8 mouse cellular contexts compared by ENCODE assay signal in genomic region chr10:81423476-81424245, GRCm38 (mm10). TPM values are rescaled to one million over a fixed set of nuclear protein-coding genes. Genes with fewer than 3 reads are reported as not detected.
DNase-seq lines count a peak whose midpoint lies in the region; ATAC-seq and TF ChIP-seq lines count a peak whose summit lies in the region.

No protein-coding gene starts in this region.

- H3K27ac ChIP-seq in forebrain, embryonic 12.5 days = 0 out of 2 replicates have a peak overlapping the region, but pooled peaks have one; percentile 13
- H3K27ac ChIP-seq in forebrain, embryonic 10.5 days = no peak overlapping the region
- peak overlapping the region; percentile 78 for H3K27ac ChIP-seq in heart, embryonic 13.5 days (replicated peaks)
- peak overlapping the region; percentile 69; the same call in 1 of the 2 replicates for H3K27ac ChIP-seq in kidney, embryonic 14.5 days (ENCODE audit: low read depth, low read length)
- 0 out of 2 replicates have a peak overlapping the region, but pooled peaks have one; percentile 70 for H3K27ac ChIP-seq in stomach, postnatal 0 days (replicated peaks)

- H3K27me3 ChIP-seq in forebrain, embryonic 12.5 days = peaks cover 68% of the 10 kb centered on the region
- peaks cover 96% of the 10 kb centered on the region for H3K27me3 ChIP-seq in forebrain, embryonic 10.5 days (ENCODE audit: poor library complexity, severe bottlenecking)
- peaks cover 13% of the 10 kb centered on the region; the same call in 1 of the 2 replicates for H3K27me3 ChIP-seq in heart, embryonic 13.5 days (replicated peaks)
- no peaks in the 10 kb centered on the region for H3K27me3 ChIP-seq in kidney, embryonic 14.5 days (ENCODE audit: control insufficient read depth, insufficient read depth, low read length)
- H3K27me3 ChIP-seq in stomach, postnatal 0 days (ENCODE audit: control insufficient read depth, insufficient read depth, low read length) = no peaks in the 10 kb centered on the region

- H3K4me2 ChIP-seq in forebrain, embryonic 12.5 days = no peak overlapping the region
- peak overlapping the region; percentile 94 for H3K4me2 ChIP-seq in heart, embryonic 13.5 days
- H3K4me2 ChIP-seq in kidney, embryonic 14.5 days (replicated peaks; ENCODE audit: low read depth, low read length) = peak overlapping the region; percentile 63
- peak overlapping the region; percentile 77 for H3K4me2 ChIP-seq in stomach, postnatal 0 days (replicated peaks; ENCODE audit: low read depth)

- no peak for TF ChIP-seq EP300 in stomach, postnatal 0 days (optimal IDR thresholded peaks at IDR 0.05)

- no peak for TF ChIP-seq CTCF in stomach, postnatal 0 days (IDR thresholded peaks at IDR 0.05; ENCODE audit: low read depth)

- DNase-seq in forebrain, embryonic 10.5 days (ENCODE audit: extremely low spot score, low spot score) = no peak
- peak; percentile 2 for DNase-seq in right cerebral cortex, postnatal 4 days
- no peak for DNase-seq in right cerebral cortex, postnatal 14 days
- DNase-seq in stomach, postnatal 0 days (ENCODE audit: low spot score) = peak; percentile 11
- no peak for DNase-seq in urinary bladder, postnatal 4 days (ENCODE audit: low spot score in 2 of 2)

- no peaks in the 10 kb centered on the region for H3K9me3 ChIP-seq in forebrain, embryonic 12.5 days
- no peaks in the 10 kb centered on the region for H3K9me3 ChIP-seq in forebrain, embryonic 10.5 days
- no peaks in the 10 kb centered on the region for H3K9me3 ChIP-seq in heart, embryonic 13.5 days
- H3K9me3 ChIP-seq in kidney, embryonic 14.5 days (ENCODE audit: control insufficient read depth, low read length) = no peaks in the 10 kb centered on the region
- H3K9me3 ChIP-seq in stomach, postnatal 0 days (ENCODE audit: control insufficient read depth, low read length) = no peaks in the 10 kb centered on the region

- no peak overlapping the region for H3K9ac ChIP-seq in forebrain, embryonic 12.5 days
- H3K9ac ChIP-seq in heart, embryonic 13.5 days = peak overlapping the region; percentile 95
- peak overlapping the region; percentile 79; the same call in 1 of the 2 replicates for H3K9ac ChIP-seq in kidney, embryonic 14.5 days (ENCODE audit: low read depth, low read length)
- no peak overlapping the region for H3K9ac ChIP-seq in stomach, postnatal 0 days (ENCODE audit: low read length)

- 66% methylated on average over 4 of the region's 4 CpGs for WGBS in forebrain, embryonic 12.5 days
- 67% methylated on average over 4 of the region's 4 CpGs for WGBS in forebrain, embryonic 10.5 days
- 72% methylated on average over 4 of the region's 4 CpGs for WGBS in heart, embryonic 13.5 days
- WGBS in kidney, embryonic 14.5 days = 62% methylated on average over 4 of the region's 4 CpGs
- 74% methylated on average over 4 of the region's 4 CpGs for WGBS in stomach, postnatal 0 days

- no peak overlapping the region for H3K4me3 ChIP-seq in forebrain, embryonic 12.5 days (replicated peaks)
- no peak overlapping the region for H3K4me3 ChIP-seq in forebrain, embryonic 10.5 days
- H3K4me3 ChIP-seq in heart, embryonic 13.5 days = no peak overlapping the region
- H3K4me3 ChIP-seq in kidney, embryonic 14.5 days (ENCODE audit: low read length) = peak overlapping the region; percentile 71; the same call in 1 of the 2 replicates
- H3K4me3 ChIP-seq in stomach, postnatal 0 days (ENCODE audit: low read depth, low read length) = no peak overlapping the region

- peaks cover 35% of the 10 kb centered on the region for H3K4me1 ChIP-seq in forebrain, embryonic 12.5 days
- peaks cover 48% of the 10 kb centered on the region for H3K4me1 ChIP-seq in forebrain, embryonic 10.5 days
- peaks cover 53% of the 10 kb centered on the region for H3K4me1 ChIP-seq in heart, embryonic 13.5 days
- peaks cover 23% of the 10 kb centered on the region for H3K4me1 ChIP-seq in kidney, embryonic 14.5 days (ENCODE audit: control insufficient read depth, insufficient read depth, low read length)
- peaks cover 8% of the 10 kb centered on the region; the same call in 1 of the 2 replicates for H3K4me1 ChIP-seq in stomach, postnatal 0 days (replicated peaks; ENCODE audit: control insufficient read depth, insufficient read depth)

- ATAC-seq in forebrain, embryonic 12.5 days (ENCODE audit: low FRiP score) = no peak
- ATAC-seq in heart, embryonic 13.5 days (ENCODE audit: extremely low read depth, insufficient number of reproducible peaks, low FRiP score, low TSS enrichment) = no peak
- ATAC-seq in kidney, embryonic 14.5 days (ENCODE audit: low FRiP score, low TSS enrichment) = no peak
- no peak for ATAC-seq in stomach, postnatal 0 days (ENCODE audit: low FRiP score, low TSS enrichment)

- 0 out of 2 replicates have a peak, but pooled peaks cover 6% of the 10 kb centered on the region for H3K36me3 ChIP-seq in forebrain, embryonic 12.5 days (replicated peaks)
- H3K36me3 ChIP-seq in forebrain, embryonic 10.5 days (replicated peaks) = no peaks in the 10 kb centered on the region
- H3K36me3 ChIP-seq in heart, embryonic 13.5 days = peaks cover 18% of the 10 kb centered on the region
- H3K36me3 ChIP-seq in kidney, embryonic 14.5 days (ENCODE audit: control insufficient read depth, insufficient read depth, low read length) = peaks cover 9% of the 10 kb centered on the region; the same call in 1 of the 2 replicates
- H3K36me3 ChIP-seq in stomach, postnatal 0 days (ENCODE audit: control insufficient read depth, insufficient read depth, low read length) = 0 out of 2 replicates have a peak, but pooled peaks cover 3% of the 10 kb centered on the region

RNA-seq across cellular contexts. Expression of gene Smim24, which starts 30.8 kb away (rescaled TPM):
- 1.8 and 2.6 TPM in 2 replicates for polyA plus RNA-seq in forebrain, embryonic 12.5 days (2016; fragmentation: Nextera tagmentation; extraction: Ambion mirVana)
- polyA plus RNA-seq in forebrain, embryonic 10.5 days (2016; fragmentation: Nextera tagmentation; extraction: Ambion mirVana) = 1.6 and 1.9 TPM in 2 replicates
- polyA plus RNA-seq in heart, embryonic 13.5 days (2015; fragmentation: Nextera tagmentation; extraction: Ambion mirVana) = 2.7 and 3.1 TPM in 2 replicates
- polyA plus RNA-seq in kidney, embryonic 14.5 days (2014; fragmentation: Nextera tagmentation; extraction: Ambion mirVana) = 14.9 and 16.4 TPM in 2 replicates
- polyA plus RNA-seq in stomach, postnatal 0 days (2015; fragmentation: Nextera tagmentation; extraction: Ambion mirVana) = 205 and 239 TPM in 2 replicates

RNA-seq across cellular contexts. Expression of gene Nfic, which starts 31.8 kb away (rescaled TPM):
- 15.3 and 16.3 TPM in 2 replicates for polyA plus RNA-seq in forebrain, embryonic 12.5 days (2016; fragmentation: Nextera tagmentation; extraction: Ambion mirVana)
- 7.3 and 8.6 TPM in 2 replicates for polyA plus RNA-seq in forebrain, embryonic 10.5 days (2016; fragmentation: Nextera tagmentation; extraction: Ambion mirVana)
- 56.6 and 57.4 TPM in 2 replicates for polyA plus RNA-seq in heart, embryonic 13.5 days (2015; fragmentation: Nextera tagmentation; extraction: Ambion mirVana)
- 47.3 and 59.0 TPM in 2 replicates for polyA plus RNA-seq in kidney, embryonic 14.5 days (2014; fragmentation: Nextera tagmentation; extraction: Ambion mirVana)
- 40.4 and 42.4 TPM in 2 replicates for polyA plus RNA-seq in stomach, postnatal 0 days (2015; fragmentation: Nextera tagmentation; extraction: Ambion mirVana)

RNA-seq across cellular contexts. Expression of gene Gm48552, which starts 34.9 kb away (rescaled TPM):
- polyA plus RNA-seq in forebrain, embryonic 12.5 days (2016; fragmentation: Nextera tagmentation; extraction: Ambion mirVana) = 1.4 and 2.1 TPM in 2 replicates
- polyA plus RNA-seq in forebrain, embryonic 10.5 days (2016; fragmentation: Nextera tagmentation; extraction: Ambion mirVana) = 0.78 and 1.4 TPM in 2 replicates
- 0.82 and 1.1 TPM in 2 replicates for polyA plus RNA-seq in heart, embryonic 13.5 days (2015; fragmentation: Nextera tagmentation; extraction: Ambion mirVana)
- polyA plus RNA-seq in kidney, embryonic 14.5 days (2014; fragmentation: Nextera tagmentation; extraction: Ambion mirVana) = 0.61 and 1.5 TPM in 2 replicates
- polyA plus RNA-seq in stomach, postnatal 0 days (2015; fragmentation: Nextera tagmentation; extraction: Ambion mirVana) = 0.29 and 0.36 TPM in 2 replicates

RNA-seq across cellular contexts. Expression of gene Gm48551, which starts 39.4 kb away (rescaled TPM):
- polyA plus RNA-seq in forebrain, embryonic 12.5 days (2016; fragmentation: Nextera tagmentation; extraction: Ambion mirVana) = 4.2 and 4.6 TPM in 2 replicates
- 2.6 and 3.1 TPM in 2 replicates for polyA plus RNA-seq in forebrain, embryonic 10.5 days (2016; fragmentation: Nextera tagmentation; extraction: Ambion mirVana)
- 2.1 and 2.3 TPM in 2 replicates for polyA plus RNA-seq in heart, embryonic 13.5 days (2015; fragmentation: Nextera tagmentation; extraction: Ambion mirVana)
- polyA plus RNA-seq in kidney, embryonic 14.5 days (2014; fragmentation: Nextera tagmentation; extraction: Ambion mirVana) = 3.5 and 3.8 TPM in 2 replicates
- 1.1 and 1.4 TPM in 2 replicates for polyA plus RNA-seq in stomach, postnatal 0 days (2015; fragmentation: Nextera tagmentation; extraction: Ambion mirVana)

RNA-seq across cellular contexts. Expression of gene Dohh, which starts 39.4 kb away (rescaled TPM):
- 68.1 and 68.5 TPM in 2 replicates for polyA plus RNA-seq in forebrain, embryonic 12.5 days (2016; fragmentation: Nextera tagmentation; extraction: Ambion mirVana)
- 96.8 and 97.9 TPM in 2 replicates for polyA plus RNA-seq in forebrain, embryonic 10.5 days (2016; fragmentation: Nextera tagmentation; extraction: Ambion mirVana)
- polyA plus RNA-seq in heart, embryonic 13.5 days (2015; fragmentation: Nextera tagmentation; extraction: Ambion mirVana) = 69.7 and 73.6 TPM in 2 replicates
- polyA plus RNA-seq in kidney, embryonic 14.5 days (2014; fragmentation: Nextera tagmentation; extraction: Ambion mirVana) = 59.2 and 73.9 TPM in 2 replicates
- 59.4 and 63.0 TPM in 2 replicates for polyA plus RNA-seq in stomach, postnatal 0 days (2015; fragmentation: Nextera tagmentation; extraction: Ambion mirVana)

Comparison
In these comparisons a context has a peak if more than half of its experiments do, and no peak if none do; other contexts are left out.
1. DNase-seq: peak in right cerebral cortex, postnatal 4 days (single experiment) and stomach, postnatal 0 days (single experiment); none in forebrain, embryonic 10.5 days (single experiment), right cerebral cortex, postnatal 14 days (single experiment) and urinary bladder, postnatal 4 days (0 of 2).
2. H3K9ac ChIP-seq: peak in heart, embryonic 13.5 days (single experiment) and kidney, embryonic 14.5 days (single experiment); none in forebrain, embryonic 12.5 days (single experiment) and stomach, postnatal 0 days (single experiment).
3. RNA of gene Smim24, which starts 30.8 kb away (polyA plus RNA-seq): 205 to 239 TPM in stomach, postnatal 0 days; 14.9 to 16.4 TPM in kidney, embryonic 14.5 days, 2.7 to 3.1 TPM in heart, embryonic 13.5 days, 1.8 to 2.6 TPM in forebrain, embryonic 12.5 days and 1.6 to 1.9 TPM in forebrain, embryonic 10.5 days; every median in the first group is over 10 times any median in the second.